Mouse (Mus musculus): ENCODE measurements around the gene Arhgef1. TPM values are rescaled to one million over a fixed set of nuclear protein-coding genes. Genes with fewer than 3 reads are reported as not detected.
"Not testable (repeated sequence)": the region's sequence is repeated elsewhere in the genome, so short reads cannot be mapped to it uniquely, and the experiment has no call there.

The Arhgef1 gene
- polyA plus RNA-seq, 1 experiment from 2014 or later: 122 TPM

DNA sequence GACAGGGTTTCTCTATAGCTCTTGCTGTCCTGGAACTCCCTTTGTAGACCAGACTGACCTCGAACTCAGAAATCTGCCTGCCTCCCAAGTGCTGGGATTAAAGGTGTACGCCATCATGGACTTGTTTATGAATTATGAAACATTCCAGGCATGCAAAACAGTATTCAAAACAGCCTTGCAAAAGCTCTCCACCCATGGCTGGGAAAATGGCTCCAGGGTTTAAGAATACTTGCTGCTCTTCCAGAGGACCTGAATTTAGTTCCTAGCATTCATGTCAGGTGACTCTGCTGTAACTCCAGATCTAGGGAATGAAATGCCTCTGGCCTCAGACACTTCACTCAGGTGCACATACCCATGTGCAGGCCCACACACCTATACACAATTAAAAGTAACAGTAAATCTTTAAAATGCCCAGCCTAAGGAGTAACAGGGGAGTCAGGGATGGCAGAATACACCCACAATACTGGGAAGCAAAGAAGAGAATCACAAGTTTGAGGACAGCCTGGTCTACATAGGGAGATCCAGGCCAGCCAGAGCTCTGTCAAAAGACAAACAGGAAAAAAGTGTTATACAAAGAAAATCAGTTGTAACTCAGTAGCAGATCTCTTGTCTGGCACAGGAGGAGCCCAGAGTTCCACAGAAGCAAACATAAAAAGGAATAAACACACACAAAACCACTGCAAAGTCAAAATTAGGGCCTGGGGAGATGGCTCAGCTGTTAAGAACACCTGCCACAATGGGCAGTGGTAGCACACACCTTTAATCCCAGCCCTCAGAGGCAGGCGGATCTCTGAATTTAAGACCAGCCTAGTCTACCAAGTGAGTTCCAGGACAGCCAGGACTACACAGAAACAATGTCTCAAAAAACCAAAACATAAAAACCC, 11.2 kb upstream of the Arhgef1 start:
- peaks cover 49% of the 10 kb centered on the region for H3K36me3 ChIP-seq
- 62% methylated on average over 3 of the region's 3 CpGs for WGBS
- no peak overlapping the region for H3K4me3 ChIP-seq
- no peak overlapping the region for H3K9ac ChIP-seq
- no peaks in the 10 kb centered on the region for H3K9me3 ChIP-seq
- H3K27ac ChIP-seq: no peak overlapping the region
- ATAC-seq (ENCODE audit: insufficient number of reproducible peaks, insufficient read depth, low FRiP score, low TSS enrichment, low read depth): no peak
- H3K4me2 ChIP-seq: no peak overlapping the region
- H3K27me3 ChIP-seq: no peaks in the 10 kb centered on the region
- peaks cover 15% of the 10 kb centered on the region for H3K4me1 ChIP-seq

DNA sequence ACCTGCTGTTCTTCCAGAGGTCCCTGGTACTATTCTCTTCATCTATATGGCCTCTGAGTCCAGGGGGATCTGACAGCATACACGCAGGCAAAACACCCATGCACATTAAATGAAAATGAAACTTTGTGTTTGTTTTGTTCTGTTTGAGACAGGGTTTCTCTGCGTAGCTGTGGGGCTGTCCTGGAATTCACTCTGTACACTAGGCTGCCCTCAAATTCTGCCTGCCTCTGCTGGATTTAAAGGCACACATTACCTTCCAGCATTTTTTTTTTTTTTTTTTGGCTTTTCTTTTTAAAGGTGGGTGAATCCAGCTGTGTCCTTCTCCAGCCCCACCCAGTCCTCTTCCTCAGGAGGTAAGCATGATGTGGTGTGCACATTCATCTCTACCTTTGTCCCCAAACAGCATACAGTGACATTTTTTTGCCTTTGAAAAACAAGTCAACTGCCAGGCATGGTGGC, 10.6 kb upstream of the Arhgef1 start:
- H3K36me3 ChIP-seq: peaks cover 42% of the 10 kb centered on the region
- no peaks in the 10 kb centered on the region for H3K27me3 ChIP-seq
- no peaks in the 10 kb centered on the region for H3K9me3 ChIP-seq
- no peak overlapping the region for H3K4me2 ChIP-seq
- ATAC-seq (ENCODE audit: insufficient number of reproducible peaks, insufficient read depth, low FRiP score, low TSS enrichment, low read depth): no peak
- no peak overlapping the region for H3K9ac ChIP-seq
- WGBS: 66% methylated on average over 2 of the region's 2 CpGs
- no peak overlapping the region for H3K4me3 ChIP-seq
- H3K4me1 ChIP-seq: peaks cover 8% of the 10 kb centered on the region
- no peak overlapping the region for H3K27ac ChIP-seq

DNA sequence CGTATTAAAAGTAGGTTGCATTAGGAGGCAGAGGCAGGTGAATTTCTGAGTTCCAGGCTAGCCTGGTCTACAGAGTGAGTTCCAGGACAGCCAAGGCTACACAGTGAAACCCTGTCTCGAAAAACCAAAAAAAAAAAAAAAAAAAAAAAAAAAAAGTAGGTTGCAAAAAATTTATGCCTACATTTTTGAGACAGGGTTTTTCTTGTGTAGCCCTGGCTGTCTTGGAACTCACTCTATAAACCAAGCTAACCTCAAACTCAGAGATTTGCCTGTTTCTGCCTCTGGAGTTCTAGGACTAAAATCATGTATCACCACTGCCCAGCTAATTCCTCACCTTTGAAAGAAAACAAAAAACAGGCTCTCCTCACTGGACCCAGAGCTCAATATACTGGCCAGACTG, 7.0 kb upstream of the Arhgef1 start:
- not testable (repeated sequence) for H3K27me3 ChIP-seq; H3K4me2 ChIP-seq; H3K9ac ChIP-seq; ATAC-seq (ENCODE audit: insufficient number of reproducible peaks, insufficient read depth, low FRiP score, low TSS enrichment, low read depth); H3K36me3 ChIP-seq; H3K4me1 ChIP-seq; H3K4me3 ChIP-seq; H3K9me3 ChIP-seq; H3K27ac ChIP-seq
- WGBS: 83% methylated on average over 2 of the region's 2 CpGs

DNA sequence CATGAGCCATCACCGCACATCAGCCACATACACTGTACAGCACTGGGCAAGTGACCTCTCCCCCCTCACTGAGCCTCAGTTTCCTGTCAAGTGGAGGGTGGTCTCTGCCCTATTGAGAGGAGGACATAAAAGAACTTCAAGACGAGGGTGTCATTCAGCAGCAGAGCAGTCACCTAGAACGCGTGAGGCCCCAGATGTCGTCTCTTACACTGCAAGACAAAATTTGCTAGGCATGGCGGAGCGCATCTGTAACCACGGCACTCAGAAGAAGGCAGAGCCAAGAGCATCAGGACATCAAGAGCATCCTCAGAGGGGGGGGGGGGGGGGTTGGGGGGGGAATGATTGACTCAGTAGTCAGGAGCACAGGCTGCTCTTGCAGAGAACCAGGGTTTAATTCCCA, 6.4 kb upstream of the Arhgef1 start:
- H3K9ac ChIP-seq: no peak overlapping the region
- H3K4me2 ChIP-seq: no peak overlapping the region
- 84% methylated on average over 8 of the region's 8 CpGs for whole genome bisulfite sequencing
- 0 out of 2 replicates have a peak, but pooled peaks cover 1% of the 10 kb centered on the region for H3K36me3 ChIP-seq
- no peaks in the 10 kb centered on the region for H3K9me3 ChIP-seq
- H3K4me1 ChIP-seq: no peaks in the 10 kb centered on the region
- no peak overlapping the region for H3K4me3 ChIP-seq
- no peak overlapping the region for H3K27ac ChIP-seq
- ATAC-seq (ENCODE audit: insufficient number of reproducible peaks, insufficient read depth, low FRiP score, low TSS enrichment, low read depth): no peak
- H3K27me3 ChIP-seq: no peaks in the 10 kb centered on the region

DNA sequence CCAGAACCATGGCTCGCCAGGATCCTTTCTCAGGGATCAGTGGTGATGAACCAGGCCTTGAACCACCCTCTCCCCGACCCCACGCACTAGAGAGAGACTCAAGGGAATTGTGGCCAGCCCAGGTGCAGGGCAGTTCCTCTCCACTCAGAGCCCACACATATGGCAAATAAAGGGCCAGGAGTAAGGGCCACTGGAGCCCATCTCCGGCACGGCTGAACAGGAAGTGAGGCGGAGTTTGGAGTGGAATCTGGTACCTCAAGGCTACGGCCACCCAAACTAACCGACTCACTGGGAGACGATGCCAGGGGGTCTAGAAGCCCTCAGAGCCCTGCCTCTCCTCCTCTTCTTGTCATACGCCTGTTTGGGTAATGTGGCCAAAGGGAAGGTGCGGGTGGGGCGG, 5.5 kb upstream of the Arhgef1 start, which contains the start of gene Cd79a:
Gene Cd79a, plus strand, starts transcription at position 158 of the 400 bp plus-strand sequence.
- 57% methylated on average over 12 of the region's 12 CpGs for WGBS
- H3K27me3 ChIP-seq: no peaks in the 10 kb centered on the region
- no peak within 1 kb of the TSS for H3K4me3 ChIP-seq
- H3K9ac ChIP-seq: 0 out of 2 replicates have a peak within 1 kb of the TSS, but pooled peaks have one; percentile 16
- H3K4me2 ChIP-seq: no peak within 1 kb of the TSS
- H3K9me3 ChIP-seq: no peaks in the 10 kb centered on the region
- no peak within 1 kb of the TSS for H3K27ac ChIP-seq
- H3K36me3 ChIP-seq: no peaks in the 10 kb centered on the region
- peaks cover 3% of the 10 kb centered on the region; the same call in 1 of the 2 replicates for H3K4me1 ChIP-seq
- ATAC-seq (ENCODE audit: insufficient number of reproducible peaks, insufficient read depth, low FRiP score, low TSS enrichment, low read depth): no peak

DNA sequence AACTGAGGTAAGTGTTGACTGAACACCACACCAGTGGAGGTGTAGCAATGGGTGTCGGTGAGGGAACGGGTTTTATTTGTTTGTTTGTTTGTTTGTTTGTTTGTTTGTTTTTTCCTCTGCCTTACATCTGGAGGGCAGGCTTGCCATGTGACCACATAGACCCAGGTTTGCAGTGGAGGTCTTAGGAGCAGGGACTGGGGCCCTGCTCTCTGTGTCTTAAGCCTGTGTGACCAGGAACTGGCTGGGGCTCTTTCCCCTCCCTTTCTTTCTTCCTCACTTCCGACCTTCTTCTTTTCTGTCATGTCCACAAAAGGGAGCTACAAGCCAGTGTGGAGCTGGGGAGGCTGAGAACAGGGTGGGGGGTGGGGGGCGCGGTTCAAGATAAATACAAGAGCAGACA, 4.8 kb upstream of the Arhgef1 start:
- no peak overlapping the region for H3K27ac ChIP-seq
- H3K4me1 ChIP-seq: peaks cover 7% of the 10 kb centered on the region; the same call in 1 of the 2 replicates
- H3K9me3 ChIP-seq: no peaks in the 10 kb centered on the region
- no peak overlapping the region for H3K4me2 ChIP-seq
- H3K36me3 ChIP-seq: no peaks in the 10 kb centered on the region
- H3K9ac ChIP-seq: no peak overlapping the region
- WGBS: 76% methylated on average over 5 of the region's 5 CpGs
- no peaks in the 10 kb centered on the region for H3K27me3 ChIP-seq
- no peak for ATAC-seq (ENCODE audit: insufficient number of reproducible peaks, insufficient read depth, low FRiP score, low TSS enrichment, low read depth)
- H3K4me3 ChIP-seq: no peak overlapping the region

DNA sequence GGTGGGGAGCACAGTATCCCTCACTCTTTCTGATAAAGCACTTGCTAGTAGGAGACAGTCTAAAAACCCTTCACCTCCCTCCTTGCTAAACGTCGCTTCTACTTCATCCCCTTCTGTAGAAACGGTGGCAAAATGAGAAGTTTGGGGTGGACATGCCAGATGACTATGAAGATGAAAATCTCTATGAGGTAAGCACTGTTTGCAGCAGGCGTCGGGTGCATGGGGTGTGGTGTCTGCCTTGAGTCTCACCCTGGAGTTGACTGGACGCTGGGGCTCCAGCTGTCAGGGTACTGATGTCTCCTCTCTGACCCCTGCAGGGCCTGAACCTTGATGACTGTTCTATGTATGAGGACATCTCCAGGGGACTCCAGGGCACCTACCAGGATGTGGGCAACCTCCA, 1.6 kb upstream of the Arhgef1 start:
- Histone ChIP-seq H3K9me3 (no peaks in the 10 kb centered on the region), H3K4me2 (no peak overlapping the region)
- no peak for ATAC-seq (ENCODE audit: insufficient number of reproducible peaks, insufficient read depth, low FRiP score, low TSS enrichment, low read depth)

DNA sequence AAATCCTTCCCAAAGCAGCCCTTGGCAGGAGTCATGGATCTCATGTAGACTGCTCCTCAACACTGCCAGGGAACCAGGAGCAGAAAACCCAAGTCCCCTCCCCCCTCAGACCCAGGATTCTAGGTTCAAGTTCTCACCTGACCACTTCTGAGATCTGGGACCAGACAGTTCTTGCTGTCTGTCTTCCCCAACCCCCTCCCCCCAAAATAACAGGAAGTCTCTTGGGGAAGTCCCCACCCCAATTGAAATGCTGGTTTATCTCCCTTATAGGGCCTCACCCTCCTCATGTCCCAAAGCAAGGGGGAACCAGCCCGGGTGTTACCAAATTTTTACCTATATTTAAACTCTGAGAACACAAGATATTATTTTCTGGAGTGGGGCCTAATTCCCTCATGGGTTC, 870 bp upstream of the Arhgef1 start:
- Histone ChIP-seq H3K27me3 (no peaks in the 10 kb centered on the region), H3K9ac (peak overlapping the region; percentile 84; the same call in 1 of the 2 replicates), H3K4me3 (no peak overlapping the region; the same call in 1 of the 2 replicates), H3K4me1 (peaks cover 36% of the 10 kb centered on the region), H3K9me3 (no peaks in the 10 kb centered on the region), H3K4me2 (peak overlapping the region; percentile 76), H3K27ac (peak overlapping the region; percentile 87), H3K36me3 (no peaks in the 10 kb centered on the region)
- no peak for ATAC-seq (ENCODE audit: insufficient number of reproducible peaks, insufficient read depth, low FRiP score, low TSS enrichment, low read depth)
- WGBS: 62% methylated on average over 1 of the region's 1 CpGs

More for the DNA sequence above, 1.6 kb upstream of the Arhgef1 start:
- Histone ChIP-seq H3K27ac (no peak overlapping the region), H3K9ac (no peak overlapping the region), H3K27me3 (no peaks in the 10 kb centered on the region), H3K4me3 (no peak overlapping the region), H3K4me1 (peaks cover 28% of the 10 kb centered on the region), H3K36me3 (no peaks in the 10 kb centered on the region)
- WGBS: 86% methylated on average over 6 of the region's 6 CpGs

DNA sequence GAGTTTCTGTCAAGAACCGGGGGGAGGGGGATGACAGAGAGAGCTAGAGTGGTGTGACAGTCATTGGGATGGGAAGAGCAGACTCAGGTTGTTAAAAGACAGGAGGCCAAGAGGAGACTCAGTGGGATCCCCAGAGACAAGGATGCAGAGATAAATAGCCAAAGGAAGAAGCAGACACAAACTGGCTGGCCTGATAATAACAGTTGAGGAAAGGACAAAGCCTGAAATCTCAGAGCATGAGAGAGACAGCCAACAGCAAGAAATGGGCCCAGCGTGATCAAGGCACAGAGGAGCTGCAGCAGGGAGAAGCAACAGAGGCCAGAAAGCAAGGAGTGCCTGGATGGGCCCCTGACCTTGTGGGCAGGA, 465 bp upstream of the Arhgef1 start:
- no peak for ATAC-seq (ENCODE audit: insufficient number of reproducible peaks, insufficient read depth, low FRiP score, low TSS enrichment, low read depth)
- Histone ChIP-seq H3K4me3 (peak overlapping the region; percentile 81), H3K27me3 (no peaks in the 10 kb centered on the region), H3K9me3 (no peaks in the 10 kb centered on the region), H3K27ac (peak overlapping the region; percentile 87), H3K36me3 (no peaks in the 10 kb centered on the region), H3K4me2 (peak overlapping the region; percentile 76), H3K9ac (peak overlapping the region; percentile 84), H3K4me1 (peaks cover 40% of the 10 kb centered on the region)
- 55% methylated on average over 2 of the region's 2 CpGs for WGBS

DNA sequence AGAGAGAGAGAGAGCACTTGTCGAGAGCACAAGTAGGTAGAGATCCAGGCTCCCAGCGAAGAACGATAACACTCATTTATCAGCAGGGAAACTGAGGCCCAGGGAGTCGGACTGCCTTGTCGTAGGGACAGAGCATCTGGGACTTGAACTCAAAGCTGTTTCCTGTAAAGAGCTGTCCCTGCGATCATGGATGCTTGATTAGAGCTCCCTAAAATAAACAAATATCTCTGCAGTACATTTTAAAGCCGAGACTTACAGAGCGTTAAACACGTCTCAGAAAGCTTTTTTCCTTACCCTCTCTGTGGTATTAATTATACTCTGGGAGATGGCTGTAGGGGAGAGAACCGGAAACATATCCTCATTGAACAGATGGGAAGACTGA, 723 bp downstream of the Arhgef1 start:
- Histone ChIP-seq H3K9ac (peak overlapping the region; percentile 84), H3K4me3 (peak overlapping the region; percentile 81), H3K27me3 (no peaks in the 10 kb centered on the region), H3K4me2 (peak overlapping the region; percentile 76), H3K9me3 (no peaks in the 10 kb centered on the region), H3K4me1 (peaks cover 48% of the 10 kb centered on the region), H3K36me3 (peaks cover 10% of the 10 kb centered on the region), H3K27ac (peak overlapping the region; percentile 87)
- WGBS: 28% methylated on average over 10 of the region's 10 CpGs
- no peak for ATAC-seq (ENCODE audit: insufficient number of reproducible peaks, insufficient read depth, low FRiP score, low TSS enrichment, low read depth)

DNA sequence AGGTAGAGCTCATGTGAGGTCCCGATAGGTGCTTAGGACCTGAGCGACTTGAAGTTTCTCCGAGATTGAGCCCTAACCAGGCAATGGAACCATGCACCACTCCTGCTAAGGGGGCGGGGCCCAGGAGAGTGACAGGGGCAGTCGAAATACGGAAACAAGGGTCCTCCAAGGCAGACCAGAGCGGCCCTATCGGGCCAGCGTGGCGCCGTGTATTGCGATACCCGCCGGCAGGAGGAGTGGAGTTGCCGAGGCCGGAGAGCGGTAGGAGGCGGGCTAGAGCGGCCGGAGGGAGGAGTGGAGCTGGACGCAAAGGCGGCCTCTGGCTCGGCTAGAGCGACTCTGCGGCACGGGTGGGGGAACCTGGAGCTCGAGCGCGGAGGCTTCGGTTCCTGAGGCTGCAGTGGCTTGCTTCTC, 1.4 kb downstream of the Arhgef1 start:
- Histone ChIP-seq H3K27ac (peak overlapping the region; percentile 87), H3K4me1 (peaks cover 48% of the 10 kb centered on the region), H3K27me3 (no peaks in the 10 kb centered on the region), H3K9ac (peak overlapping the region; percentile 85), H3K36me3 (peaks cover 17% of the 10 kb centered on the region), H3K4me3 (peak overlapping the region; percentile 81), H3K9me3 (no peaks in the 10 kb centered on the region), H3K4me2 (peak overlapping the region; percentile 76)
- ATAC-seq (ENCODE audit: insufficient number of reproducible peaks, insufficient read depth, low FRiP score, low TSS enrichment, low read depth): peak; percentile 95
- WGBS: under 1% methylated on average over 29 of the region's 30 CpGs

DNA sequence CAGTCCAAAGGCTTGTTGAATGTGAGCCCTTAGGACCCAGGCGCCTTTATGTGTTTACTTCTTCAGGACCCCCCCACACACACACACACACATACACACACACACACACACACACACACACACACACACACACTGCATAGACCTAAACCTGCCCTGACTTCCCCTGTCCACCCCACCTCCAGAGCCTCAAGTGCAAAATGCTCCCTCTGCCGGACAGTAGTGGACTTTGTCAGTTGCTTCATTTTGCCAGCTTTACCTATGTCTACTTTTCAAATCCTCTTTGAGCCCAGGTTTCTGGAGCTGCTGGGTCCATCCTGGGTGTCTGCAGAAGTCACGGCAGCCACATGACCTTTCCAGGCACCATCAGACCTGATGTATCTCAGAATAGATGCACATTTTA, 2.2 kb downstream of the Arhgef1 start:
- Histone ChIP-seq H3K9ac (peak overlapping the region; percentile 85), H3K4me1 (peaks cover 48% of the 10 kb centered on the region)

More for the DNA sequence above, 2.2 kb downstream of the Arhgef1 start:
- 21% methylated on average over 3 of the region's 3 CpGs for WGBS
- Histone ChIP-seq H3K9me3 (no peaks in the 10 kb centered on the region), H3K4me2 (peak overlapping the region; percentile 76), H3K27ac (peak overlapping the region; percentile 76; the same call in 1 of the 2 replicates), H3K4me3 (peak overlapping the region; percentile 81), H3K27me3 (no peaks in the 10 kb centered on the region), H3K36me3 (peaks cover 23% of the 10 kb centered on the region)
- no peak for ATAC-seq (ENCODE audit: insufficient number of reproducible peaks, insufficient read depth, low FRiP score, low TSS enrichment, low read depth)

Measured in embryonic facial prominence, embryonic 13.5 days (tissue).